Mouse (Mus musculus): ENCODE measurements around the gene Crtc3. TPM values are rescaled to one million over a fixed set of nuclear protein-coding genes. Genes with fewer than 3 reads are reported as not detected.

Crtc3 gene
- 8.1 and 10.1 TPM in 2 replicates for polyA plus RNA-seq (2016; fragmentation: Nextera tagmentation; extraction: Ambion mirVana)

DNA sequence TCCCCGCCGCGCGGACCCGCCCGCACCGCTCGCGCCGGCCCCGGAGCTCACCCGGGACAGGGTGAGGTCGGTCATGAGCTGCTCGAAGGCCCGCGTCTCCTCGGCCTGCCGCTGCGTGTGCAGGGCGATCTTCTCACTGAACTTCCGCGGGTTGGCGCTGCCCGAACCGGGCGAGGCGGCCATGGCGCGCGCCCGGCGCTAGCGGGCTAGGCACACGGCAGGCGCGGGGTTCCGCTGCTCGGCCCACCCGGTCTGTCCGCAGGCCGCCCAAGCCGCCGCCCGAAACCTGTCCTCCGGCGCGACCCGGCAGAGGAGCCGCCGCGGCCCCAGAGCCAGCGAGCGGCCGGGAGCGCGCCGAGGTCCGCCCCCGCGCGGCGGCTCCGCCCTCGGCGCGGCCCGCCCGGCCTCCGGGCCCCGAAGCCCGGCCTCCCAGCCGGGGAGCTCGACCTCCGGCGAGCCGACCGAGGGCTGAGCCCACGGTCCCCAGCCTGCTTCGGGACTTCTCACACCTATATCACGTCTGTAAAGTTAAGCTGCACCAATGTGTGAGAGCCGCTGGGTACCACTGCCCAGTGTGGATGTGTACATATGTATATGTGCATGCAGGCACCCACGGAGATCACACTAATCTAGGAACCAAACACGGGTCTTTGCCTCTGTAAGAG is at the start of gene Crtc3:
Gene Crtc3, minus strand, starts transcription at position 322 of the 665 bp plus-strand sequence.
- peak; percentile 82 for DNase-seq (ENCODE audit: low spot score)
- no peaks in the 10 kb centered on the region for H3K36me3 ChIP-seq
- peak within 1 kb of the TSS; percentile 76 for H3K4me3 ChIP-seq
- under 1% methylated on average over 83 of the region's 83 CpGs for WGBS
- H3K4me1 ChIP-seq (replicated peaks) = peaks cover 22% of the 10 kb centered on the region
- no peaks in the 10 kb centered on the region for H3K27me3 ChIP-seq (ENCODE audit: insufficient read depth, poor library complexity, severe bottlenecking)
- H3K27ac ChIP-seq = peak within 1 kb of the TSS; percentile 96
- H3K9me3 ChIP-seq = no peaks in the 10 kb centered on the region

- no peak for DNase-seq (ENCODE audit: low spot score)
- 92% methylated on average over 10 of the region's 10 CpGs for WGBS
- peaks cover 72% of the 10 kb centered on the region for H3K36me3 ChIP-seq
- H3K27ac ChIP-seq = no peak overlapping the region
- no peaks in the 10 kb centered on the region for H3K27me3 ChIP-seq (ENCODE audit: insufficient read depth, poor library complexity, severe bottlenecking)
- H3K9me3 ChIP-seq = no peaks in the 10 kb centered on the region
- no peaks in the 10 kb centered on the region for H3K4me1 ChIP-seq (replicated peaks)
- no peak overlapping the region for H3K4me3 ChIP-seq
Observed at GRCm38 (mm10) chr7:80736199-80736598, 47.5 kb upstream of the Crtc3 start.

DNA sequence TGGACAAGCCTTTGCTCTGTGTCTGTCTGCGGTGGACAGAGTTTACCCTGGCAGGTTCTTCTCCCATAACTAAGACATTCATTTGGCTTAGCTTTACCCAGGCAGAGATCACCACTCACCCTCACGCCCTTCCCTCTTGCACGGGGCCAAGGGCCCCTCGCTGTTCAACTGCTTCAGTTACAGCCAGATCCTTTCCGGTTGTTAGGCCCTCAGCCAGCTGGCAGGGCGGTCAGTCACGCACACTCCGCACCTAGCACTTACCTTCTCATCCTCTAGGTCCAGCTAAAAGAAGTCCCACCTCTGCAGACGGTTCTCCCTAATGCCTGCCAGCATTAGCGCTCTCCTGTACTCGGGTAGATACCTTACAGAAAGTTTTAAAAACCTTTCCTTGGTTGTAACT is 44.3 kb upstream of the Crtc3 start:
- H3K36me3 ChIP-seq = peaks cover 72% of the 10 kb centered on the region
- H3K27ac ChIP-seq = no peak overlapping the region
- H3K4me3 ChIP-seq = no peak overlapping the region
- DNase-seq (ENCODE audit: low spot score) = no peak
- H3K27me3 ChIP-seq (ENCODE audit: insufficient read depth, poor library complexity, severe bottlenecking) = no peaks in the 10 kb centered on the region
- 88% methylated on average over 11 of the region's 11 CpGs for WGBS
- H3K9me3 ChIP-seq = no peaks in the 10 kb centered on the region
- no peaks in the 10 kb centered on the region for H3K4me1 ChIP-seq (replicated peaks)

DNA sequence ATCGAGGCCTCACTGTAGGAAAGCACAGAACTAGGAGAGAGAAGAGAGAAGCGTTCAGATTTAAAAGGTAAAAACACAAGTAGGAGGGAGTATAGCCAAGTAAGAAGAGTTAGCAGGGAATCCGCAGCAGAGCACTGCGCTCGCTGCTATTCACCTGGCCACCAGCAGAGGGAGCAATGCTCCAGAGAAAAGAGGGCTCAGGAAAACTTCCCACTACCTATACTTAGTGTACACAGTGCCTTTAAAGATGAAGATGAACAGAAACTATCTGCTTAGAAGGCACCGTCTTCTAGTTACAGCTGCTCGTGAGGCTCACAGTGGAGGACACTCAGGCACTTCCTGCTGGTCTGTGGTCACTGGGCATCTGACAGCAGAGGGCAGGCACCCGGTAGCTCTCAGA is 41.0 kb upstream of the Crtc3 start:
- Histone ChIP-seq H3K27me3 (ENCODE audit: insufficient read depth, poor library complexity, severe bottlenecking) (no peaks in the 10 kb centered on the region), H3K4me3 (no peak overlapping the region), H3K36me3 (peaks cover 74% of the 10 kb centered on the region), H3K4me1 (replicated peaks) (no peaks in the 10 kb centered on the region), H3K27ac (no peak overlapping the region), H3K9me3 (no peaks in the 10 kb centered on the region)
- WGBS = 35% methylated on average over 8 of the region's 8 CpGs
- peak; percentile 69 for DNase-seq (ENCODE audit: low spot score)

- Histone ChIP-seq H3K36me3 (peaks cover 71% of the 10 kb centered on the region), H3K4me3 (no peak overlapping the region), H3K9me3 (no peaks in the 10 kb centered on the region), H3K27ac (no peak overlapping the region), H3K4me1 (replicated peaks) (peaks cover 17% of the 10 kb centered on the region), H3K27me3 (ENCODE audit: insufficient read depth, poor library complexity, severe bottlenecking) (no peaks in the 10 kb centered on the region)
- WGBS = 38% methylated on average over 9 of the region's 9 CpGs
- DNase-seq (ENCODE audit: low spot score) = no peak
Observed at GRCm38 (mm10) chr7:80721041-80721440, 32.4 kb upstream of the Crtc3 start.

DNA sequence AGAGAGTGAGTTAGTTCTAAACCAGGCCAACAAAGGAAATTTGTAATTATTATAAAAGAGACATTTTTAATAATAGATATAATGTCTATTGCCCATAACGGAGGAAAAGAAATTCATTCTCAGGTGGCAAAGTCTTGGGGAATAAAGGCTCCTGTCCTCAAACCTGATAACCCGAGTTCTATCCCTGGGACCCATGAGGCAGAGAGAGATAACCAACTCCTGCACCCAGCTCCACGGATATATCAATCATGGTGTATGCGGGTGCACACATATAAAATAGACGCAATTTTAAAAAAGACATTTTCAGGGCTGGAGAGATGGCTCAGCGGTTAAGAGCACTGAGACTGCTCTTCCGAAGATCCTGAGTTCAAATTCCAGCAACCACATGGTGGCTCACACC is 30.9 kb upstream of the Crtc3 start:
- no peaks in the 10 kb centered on the region for H3K27me3 ChIP-seq (ENCODE audit: insufficient read depth, poor library complexity, severe bottlenecking)
- H3K36me3 ChIP-seq = peaks cover 73% of the 10 kb centered on the region
- H3K4me1 ChIP-seq (replicated peaks) = peaks cover 17% of the 10 kb centered on the region
- WGBS = 95% methylated on average over 7 of the region's 7 CpGs
- DNase-seq (ENCODE audit: low spot score) = no peak
- H3K9me3 ChIP-seq = no peaks in the 10 kb centered on the region
- H3K4me3 ChIP-seq = no peak overlapping the region
- no peak overlapping the region for H3K27ac ChIP-seq

GRCm38 (mm10) chr7:80719038-80719437 is 30.4 kb upstream of the Crtc3 start:
- Histone ChIP-seq H3K36me3 (peaks cover 70% of the 10 kb centered on the region), H3K27me3 (ENCODE audit: insufficient read depth, poor library complexity, severe bottlenecking) (no peaks in the 10 kb centered on the region), H3K9me3 (no peaks in the 10 kb centered on the region), H3K4me3 (no peak overlapping the region), H3K27ac (no peak overlapping the region), H3K4me1 (replicated peaks) (peaks cover 17% of the 10 kb centered on the region)
- DNase-seq (ENCODE audit: low spot score) = no peak
- WGBS = 98% methylated on average over 2 of the region's 2 CpGs

DNA sequence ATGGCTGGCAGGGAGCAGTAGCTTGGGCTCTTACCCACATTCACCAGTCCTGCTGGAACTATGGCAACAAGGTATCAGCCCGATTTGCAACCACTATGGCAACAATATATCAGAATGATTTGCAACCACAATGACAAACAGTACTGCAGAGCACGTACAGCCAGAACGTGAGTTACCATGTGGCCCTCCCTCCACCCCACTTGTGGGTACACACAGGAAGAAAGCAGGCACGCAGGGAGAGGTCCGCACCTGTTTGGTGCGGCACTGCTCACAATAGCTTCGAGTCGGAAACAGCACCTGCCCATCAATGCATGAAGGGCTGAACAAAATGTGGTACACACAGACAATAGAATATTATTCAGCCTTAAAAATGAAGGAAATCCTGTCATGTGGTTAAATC is 29.8 kb upstream of the Crtc3 start:
- DNase-seq (ENCODE audit: low spot score) = no peak
- Histone ChIP-seq H3K4me3 (no peak overlapping the region), H3K9me3 (no peaks in the 10 kb centered on the region), H3K4me1 (replicated peaks) (peaks cover 17% of the 10 kb centered on the region), H3K36me3 (peaks cover 67% of the 10 kb centered on the region), H3K27ac (no peak overlapping the region), H3K27me3 (ENCODE audit: insufficient read depth, poor library complexity, severe bottlenecking) (no peaks in the 10 kb centered on the region)
- WGBS = 90% methylated on average over 8 of the region's 8 CpGs

- DNase-seq (ENCODE audit: low spot score) = no peak
- Histone ChIP-seq H3K36me3 (peaks cover 52% of the 10 kb centered on the region), H3K4me1 (replicated peaks) (peaks cover 17% of the 10 kb centered on the region), H3K27me3 (ENCODE audit: insufficient read depth, poor library complexity, severe bottlenecking) (no peaks in the 10 kb centered on the region), H3K27ac (no peak overlapping the region), H3K9me3 (no peaks in the 10 kb centered on the region), H3K4me3 (no peak overlapping the region)
- 89% methylated on average over 9 of the region's 9 CpGs for WGBS
Observed at GRCm38 (mm10) chr7:80716758-80717157, 28.1 kb upstream of the Crtc3 start.

- Histone ChIP-seq H3K27ac (no peak overlapping the region), H3K36me3 (peaks cover 49% of the 10 kb centered on the region), H3K27me3 (ENCODE audit: insufficient read depth, poor library complexity, severe bottlenecking) (no peaks in the 10 kb centered on the region), H3K4me1 (replicated peaks) (peaks cover 2% of the 10 kb centered on the region), H3K4me3 (no peak overlapping the region), H3K9me3 (no peaks in the 10 kb centered on the region)
- WGBS = 86% methylated on average over 7 of the region's 7 CpGs
- no peak for DNase-seq (ENCODE audit: low spot score)
Observed at GRCm38 (mm10) chr7:80715306-80715705, 26.6 kb upstream of the Crtc3 start.

- Histone ChIP-seq H3K9me3 (no peaks in the 10 kb centered on the region), H3K36me3 (peaks cover 27% of the 10 kb centered on the region), H3K4me3 (no peak overlapping the region), H3K27ac (no peak overlapping the region), H3K27me3 (ENCODE audit: insufficient read depth, poor library complexity, severe bottlenecking) (no peaks in the 10 kb centered on the region), H3K4me1 (replicated peaks) (no peaks in the 10 kb centered on the region)
- WGBS = 85% methylated on average over 8 of the region's 8 CpGs
- no peak for DNase-seq (ENCODE audit: low spot score)
Observed at GRCm38 (mm10) chr7:80711496-80711895, 22.8 kb upstream of the Crtc3 start.

DNA sequence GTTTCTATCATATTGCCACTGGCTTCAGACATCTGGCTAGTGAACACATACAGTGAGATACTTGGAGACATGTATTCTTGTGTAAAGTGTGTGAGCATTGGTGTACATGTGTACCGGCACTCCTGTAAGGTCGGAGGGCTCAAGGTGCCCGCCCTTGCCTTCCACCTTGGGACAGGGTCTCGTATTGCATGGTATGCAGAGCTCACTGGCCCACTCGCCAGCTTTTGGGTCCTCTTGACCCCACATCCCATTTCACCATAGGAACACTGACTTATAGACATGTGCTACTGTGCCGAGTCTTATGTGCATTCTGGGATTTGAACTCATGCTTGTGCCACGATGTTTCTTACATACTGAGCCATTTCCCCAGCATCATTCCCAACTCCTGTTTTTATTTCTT is 21.7 kb upstream of the Crtc3 start:
- 94% methylated on average over 7 of the region's 7 CpGs for whole genome bisulfite sequencing
- Histone ChIP-seq H3K9me3 (no peaks in the 10 kb centered on the region), H3K27ac (no peak overlapping the region), H3K4me1 (replicated peaks) (no peaks in the 10 kb centered on the region), H3K36me3 (peaks cover 18% of the 10 kb centered on the region), H3K4me3 (no peak overlapping the region), H3K27me3 (ENCODE audit: insufficient read depth, poor library complexity, severe bottlenecking) (no peaks in the 10 kb centered on the region)
- no peak for DNase-seq (ENCODE audit: low spot score)

DNA sequence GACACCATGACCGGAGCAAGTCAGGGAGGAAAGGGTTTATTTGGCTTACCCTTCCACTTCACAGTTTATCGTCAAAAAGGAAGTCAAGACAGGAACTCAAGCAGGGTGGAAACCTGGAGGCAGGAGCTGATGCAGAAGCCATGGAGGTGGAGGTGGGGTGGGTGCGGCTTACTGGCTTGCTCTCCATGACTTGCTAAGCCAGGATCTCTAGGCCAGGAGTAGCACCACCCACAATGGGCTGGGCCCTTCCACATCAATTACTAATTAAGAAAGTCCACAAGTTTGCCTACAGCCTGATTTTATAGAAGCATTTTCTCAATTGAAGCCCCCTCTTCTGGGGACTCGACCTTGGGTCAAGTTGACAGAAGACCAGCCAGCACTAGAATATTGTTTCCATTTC is 15.4 kb upstream of the Crtc3 start:
- H3K4me1 ChIP-seq (replicated peaks) = no peaks in the 10 kb centered on the region
- H3K36me3 ChIP-seq = no peaks in the 10 kb centered on the region
- no peak for DNase-seq (ENCODE audit: low spot score)
- H3K27me3 ChIP-seq (ENCODE audit: insufficient read depth, poor library complexity, severe bottlenecking) = no peaks in the 10 kb centered on the region
- WGBS = 89% methylated on average over 4 of the region's 4 CpGs
- H3K4me3 ChIP-seq = no peak overlapping the region
- H3K9me3 ChIP-seq = no peaks in the 10 kb centered on the region
- no peak overlapping the region for H3K27ac ChIP-seq

DNA sequence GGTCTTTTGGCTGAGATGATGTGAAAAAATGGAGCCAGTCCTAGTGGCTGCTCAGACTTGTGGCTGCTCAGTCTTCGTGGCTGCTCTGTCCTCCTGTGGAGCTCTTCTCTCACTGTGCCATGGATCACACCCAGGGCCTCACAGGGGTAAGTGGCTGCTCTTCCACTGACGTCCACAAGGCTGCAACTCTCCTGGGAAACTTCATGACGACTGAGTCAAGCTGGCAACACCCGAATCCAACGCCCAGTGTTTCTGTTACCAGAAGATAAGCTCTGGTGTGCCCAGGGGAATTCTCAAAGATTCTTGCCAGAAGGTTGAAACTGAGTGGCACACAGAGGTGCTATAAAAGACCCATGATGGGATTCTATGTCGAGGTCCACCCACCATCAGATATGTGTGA is 13.8 kb upstream of the Crtc3 start:
- Histone ChIP-seq H3K4me3 (no peak overlapping the region), H3K36me3 (no peaks in the 10 kb centered on the region), H3K4me1 (replicated peaks) (no peaks in the 10 kb centered on the region), H3K9me3 (no peaks in the 10 kb centered on the region), H3K27ac (no peak overlapping the region), H3K27me3 (ENCODE audit: insufficient read depth, poor library complexity, severe bottlenecking) (no peaks in the 10 kb centered on the region)
- DNase-seq (ENCODE audit: low spot score) = no peak
- 71% methylated on average over 6 of the region's 6 CpGs for WGBS

All from hindbrain, embryonic 10.5 days (tissue).